Mouse (Mus musculus): ENCODE data around the gene Pes1. TPM values are rescaled to one million over a fixed set of nuclear protein-coding genes. Genes with fewer than 3 reads are reported as not detected.
"Not testable (repeated sequence)": the region's sequence is repeated elsewhere in the genome, so short reads cannot be mapped to it uniquely, and the experiment has no call there.

Gene Pes1
- total RNA-seq, 1 experiment from 2014 or later: 117 TPM

DNA sequence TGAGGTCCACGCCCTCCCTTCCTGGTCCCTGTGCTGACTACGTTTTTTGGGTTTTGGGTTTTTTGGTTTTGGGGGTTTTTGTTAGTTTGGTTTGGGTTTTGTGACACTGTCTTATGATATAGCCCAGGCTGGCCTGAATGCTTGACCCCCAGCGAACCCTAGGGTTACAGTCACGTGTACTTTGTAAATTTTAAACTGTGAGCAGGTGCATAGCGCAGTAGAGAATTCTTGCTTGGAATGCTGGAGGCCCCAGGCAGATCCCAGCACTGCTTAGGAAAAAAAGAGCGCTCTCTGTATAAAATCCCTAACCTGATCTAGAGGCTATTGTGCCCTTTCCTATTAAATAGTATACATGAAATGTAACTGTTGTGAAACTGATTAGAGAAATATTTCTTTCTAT lies 29.4 kb downstream of the Pes1 start:
- no peak for ATAC-seq (replicated peaks in 1 of 2; ENCODE audit: insufficient read depth in 1 of 2, low FRiP score in 2 of 2, low TSS enrichment in 1 of 2, low read depth in 1 of 2, poor library complexity in 2 of 2, severe bottlenecking in 2 of 2)

GRCm38 (mm10) chr11:3993914-3994313 lies 30.1 kb downstream of the Pes1 start:
- no peak for ATAC-seq (replicated peaks in 1 of 2; ENCODE audit: insufficient read depth in 1 of 2, low FRiP score in 2 of 2, low TSS enrichment in 1 of 2, low read depth in 1 of 2, poor library complexity in 2 of 2, severe bottlenecking in 2 of 2)

GRCm38 (mm10) chr11:3995511-3995910 lies 31.7 kb downstream of the Pes1 start:
- ATAC-seq (replicated peaks in 1 of 2; ENCODE audit: insufficient read depth in 1 of 2, low FRiP score in 2 of 2, low TSS enrichment in 1 of 2, low read depth in 1 of 2, poor library complexity in 2 of 2, severe bottlenecking in 2 of 2): no peak

DNA sequence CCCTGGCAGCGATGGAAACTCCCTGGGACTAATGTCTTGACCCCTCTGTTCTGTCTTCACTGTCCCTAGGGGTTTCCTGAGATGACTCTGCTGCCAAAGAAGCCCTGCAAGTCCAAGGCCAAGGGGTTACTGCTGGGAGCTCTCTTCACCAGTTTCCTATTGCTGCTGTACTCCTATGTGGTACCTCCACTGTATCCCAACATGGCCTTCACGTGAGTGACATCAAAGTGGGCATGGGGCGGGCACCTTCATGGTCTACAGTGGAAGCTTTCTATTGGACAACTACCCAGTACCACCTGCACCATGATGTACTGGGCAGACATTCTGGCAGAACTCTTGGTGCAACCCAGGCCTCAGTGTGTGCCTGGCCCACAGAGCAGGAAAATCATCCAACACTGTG lies 33.1 kb downstream of the Pes1 start:
- ATAC-seq (replicated peaks in 1 of 2; ENCODE audit: insufficient read depth in 1 of 2, low FRiP score in 2 of 2, low TSS enrichment in 1 of 2, low read depth in 1 of 2, poor library complexity in 2 of 2, severe bottlenecking in 2 of 2): no peak

DNA sequence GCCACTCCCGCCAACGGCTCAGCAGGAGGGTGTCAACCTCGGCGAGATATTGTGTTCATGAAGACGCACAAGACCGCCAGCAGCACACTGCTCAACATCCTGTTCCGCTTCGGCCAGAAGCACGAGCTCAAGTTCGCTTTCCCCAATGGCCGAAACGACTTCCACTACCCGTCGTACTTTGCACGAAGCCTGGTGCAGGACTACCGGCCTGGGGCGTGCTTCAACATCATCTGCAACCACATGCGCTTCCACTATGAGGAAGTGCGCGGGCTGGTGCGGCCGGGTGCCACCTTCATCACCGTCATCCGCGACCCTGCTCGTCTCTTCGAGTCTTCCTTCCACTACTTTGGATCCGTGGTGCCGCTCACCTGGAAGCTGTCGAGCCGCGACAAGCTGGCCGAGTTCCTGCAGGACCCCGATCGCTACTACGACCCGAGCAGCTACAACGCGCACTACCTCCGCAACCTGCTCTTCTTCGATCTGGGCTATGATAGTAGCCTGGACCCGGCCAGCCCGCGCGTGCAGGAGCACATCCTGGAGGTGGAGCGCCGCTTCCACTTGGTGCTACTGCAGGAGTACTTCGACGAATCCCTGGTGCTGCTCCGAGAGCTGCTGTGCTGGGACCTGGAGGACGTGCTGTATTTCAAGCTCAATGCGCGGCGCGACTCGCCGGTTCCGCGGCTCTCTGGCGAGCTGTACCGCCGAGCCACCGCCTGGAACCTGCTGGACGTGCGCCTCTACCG lies 34.4 kb downstream of the Pes1 start:
- ATAC-seq (replicated peaks in 1 of 2; ENCODE audit: insufficient read depth in 1 of 2, low FRiP score in 2 of 2, low TSS enrichment in 1 of 2, low read depth in 1 of 2, poor library complexity in 2 of 2, severe bottlenecking in 2 of 2): peak; percentile 79 to 81

DNA sequence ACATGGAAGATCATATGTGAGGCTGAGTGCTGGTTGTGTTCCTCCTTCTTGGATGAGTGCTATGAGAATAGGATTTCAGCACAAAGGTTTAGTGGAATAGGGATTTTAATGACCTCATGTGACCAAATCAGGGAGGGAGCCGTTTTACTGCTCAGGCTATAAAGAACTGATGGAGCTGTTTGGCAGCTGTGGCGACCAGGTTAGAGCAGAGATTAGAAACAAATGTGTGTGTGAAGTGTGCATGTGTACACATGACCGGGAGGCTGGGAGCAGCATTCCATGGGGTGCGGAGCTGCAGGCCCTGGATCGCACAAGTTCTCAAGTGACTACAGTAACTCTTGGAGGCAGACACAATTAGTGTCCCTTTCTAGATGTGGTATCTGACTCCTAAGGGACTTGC lies 35.8 kb downstream of the Pes1 start:
- ATAC-seq (replicated peaks in 1 of 2; ENCODE audit: insufficient read depth in 1 of 2, low FRiP score in 2 of 2, low TSS enrichment in 1 of 2, low read depth in 1 of 2, poor library complexity in 2 of 2, severe bottlenecking in 2 of 2): no peak

DNA sequence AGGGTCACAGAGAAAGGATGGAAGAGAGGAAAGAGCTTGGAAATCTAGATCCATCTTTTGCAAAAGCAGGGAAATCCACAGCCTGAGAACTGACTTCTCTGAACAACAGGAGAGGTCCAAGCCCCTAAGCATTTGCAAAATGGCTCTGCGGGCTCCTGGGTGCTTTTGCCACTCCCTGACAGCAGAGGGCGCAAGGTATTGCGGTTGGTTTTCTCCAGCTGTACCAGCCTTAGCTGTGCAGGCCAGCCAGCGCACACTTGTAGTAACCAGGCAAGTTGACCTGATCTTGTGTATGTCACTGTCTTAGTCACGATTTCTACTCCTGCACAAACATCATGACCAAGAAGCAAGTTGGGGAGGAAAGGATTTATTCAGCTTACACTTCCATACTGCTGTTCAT lies 37.8 kb downstream of the Pes1 start:
- ATAC-seq (replicated peaks in 1 of 2; ENCODE audit: insufficient read depth in 1 of 2, low FRiP score in 2 of 2, low TSS enrichment in 1 of 2, low read depth in 1 of 2, poor library complexity in 2 of 2, severe bottlenecking in 2 of 2): peak; percentile 60 to 72

DNA sequence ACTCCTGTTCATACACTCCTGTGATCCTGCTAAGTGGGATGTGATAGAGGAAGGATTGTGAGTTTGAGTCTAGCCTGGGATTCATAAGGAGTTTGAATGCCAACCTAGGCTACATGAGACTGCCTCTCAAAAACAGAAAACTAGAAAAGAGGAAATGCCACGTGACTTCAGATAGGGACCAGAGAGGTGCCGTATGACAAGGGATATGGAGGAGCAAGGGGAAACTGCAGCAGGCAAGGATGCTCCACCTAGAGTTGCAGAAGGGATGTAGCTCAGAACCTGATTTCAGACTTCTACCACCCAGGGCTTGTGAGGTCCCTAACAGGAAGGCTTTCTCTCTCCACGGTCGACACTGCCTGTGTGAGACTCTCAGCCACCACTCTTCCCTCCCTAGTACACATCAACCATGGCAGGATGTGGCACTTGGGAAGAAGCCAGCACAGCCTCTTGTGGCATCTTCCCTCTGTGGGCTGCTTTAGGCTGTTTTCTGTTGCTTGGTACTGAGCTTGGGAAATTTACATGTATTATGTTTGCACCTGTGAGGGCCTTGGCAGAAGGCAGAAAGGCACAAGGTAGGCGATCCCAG lies 41.5 kb downstream of the Pes1 start:
- peak; percentile 38 to 44; a peak in 3 of 4 replicates for ATAC-seq (replicated peaks in 1 of 2; ENCODE audit: insufficient read depth in 1 of 2, low FRiP score in 2 of 2, low TSS enrichment in 1 of 2, low read depth in 1 of 2, poor library complexity in 2 of 2, severe bottlenecking in 2 of 2)

DNA sequence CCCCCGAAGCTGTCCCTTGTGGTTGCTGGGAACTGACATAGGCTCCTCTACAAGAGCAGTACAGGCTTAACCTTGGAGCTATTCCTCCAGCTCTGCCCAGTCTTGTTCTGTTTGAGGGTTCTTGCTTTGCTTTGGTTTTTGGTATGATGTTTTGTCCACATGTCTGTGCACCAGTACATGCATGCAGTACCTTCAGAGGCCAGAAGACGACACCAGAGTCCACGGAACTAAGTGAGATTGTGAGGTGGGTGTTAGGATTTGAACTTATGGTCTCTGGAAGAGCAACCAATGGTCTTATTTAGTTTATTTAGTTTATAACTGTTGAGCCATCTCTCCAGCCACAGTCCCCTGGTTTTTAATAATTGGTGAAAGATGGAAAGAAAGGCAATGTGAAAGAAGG lies 42.7 kb downstream of the Pes1 start:
- ATAC-seq (replicated peaks in 1 of 2; ENCODE audit: insufficient read depth in 1 of 2, low FRiP score in 2 of 2, low TSS enrichment in 1 of 2, low read depth in 1 of 2, poor library complexity in 2 of 2, severe bottlenecking in 2 of 2): no peak

DNA sequence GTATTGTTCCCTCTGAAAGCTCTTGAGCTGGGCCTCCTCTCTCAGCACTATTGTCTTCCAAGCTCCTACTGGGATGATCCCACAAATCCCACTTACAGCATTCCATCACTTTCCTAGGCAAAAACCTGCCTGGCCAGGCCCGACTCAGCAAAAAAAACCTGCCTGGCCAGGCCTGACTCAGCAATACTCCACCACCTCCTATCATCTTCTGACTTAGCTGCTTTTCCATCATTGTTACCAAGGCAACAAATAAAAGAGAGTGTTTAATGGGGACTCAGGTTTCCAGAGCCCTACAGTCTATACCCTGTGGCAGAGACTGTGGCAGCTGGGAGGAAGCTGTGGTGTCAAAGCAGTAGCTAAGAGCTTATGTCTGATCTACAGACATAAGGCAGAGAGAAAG lies 48.8 kb downstream of the Pes1 start:
- ATAC-seq (replicated peaks in 1 of 2; ENCODE audit: insufficient read depth in 1 of 2, low FRiP score in 2 of 2, low TSS enrichment in 1 of 2, low read depth in 1 of 2, poor library complexity in 2 of 2, severe bottlenecking in 2 of 2): no peak

DNA sequence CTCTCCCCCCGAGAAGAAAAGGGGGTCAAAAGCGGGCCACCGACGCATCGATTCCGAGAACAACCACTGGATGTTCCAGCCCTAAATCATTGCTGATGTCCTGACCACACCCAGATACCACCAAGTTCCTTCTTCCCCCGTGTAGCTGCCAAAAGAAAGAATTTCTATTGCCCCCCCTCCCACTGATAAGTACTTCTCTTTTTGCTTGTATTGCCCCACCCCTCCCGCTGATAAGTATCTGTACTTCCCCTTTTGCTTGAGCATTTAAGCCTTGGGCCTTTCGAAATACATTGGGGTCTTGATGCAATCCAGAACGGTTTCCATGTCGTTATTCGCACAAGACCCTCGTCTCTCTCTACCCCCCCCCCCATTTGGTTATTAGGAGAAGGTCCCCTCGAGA lies 52.0 kb downstream of the Pes1 start:
- not testable (repeated sequence) for ATAC-seq (replicated peaks in 1 of 2; ENCODE audit: insufficient read depth in 1 of 2, low FRiP score in 2 of 2, low TSS enrichment in 1 of 2, low read depth in 1 of 2, poor library complexity in 2 of 2, severe bottlenecking in 2 of 2)

GRCm38 (mm10) chr11:4022111-4022510 lies 58.3 kb downstream of the Pes1 start:
- not testable (repeated sequence) for ATAC-seq (replicated peaks in 1 of 2; ENCODE audit: insufficient read depth in 1 of 2, low FRiP score in 2 of 2, low TSS enrichment in 1 of 2, low read depth in 1 of 2, poor library complexity in 2 of 2, severe bottlenecking in 2 of 2)

GRCm38 (mm10) chr11:4023321-4023720 lies 59.5 kb downstream of the Pes1 start:
- no peak for ATAC-seq (replicated peaks in 1 of 2; ENCODE audit: insufficient read depth in 1 of 2, low FRiP score in 2 of 2, low TSS enrichment in 1 of 2, low read depth in 1 of 2, poor library complexity in 2 of 2, severe bottlenecking in 2 of 2)

DNA sequence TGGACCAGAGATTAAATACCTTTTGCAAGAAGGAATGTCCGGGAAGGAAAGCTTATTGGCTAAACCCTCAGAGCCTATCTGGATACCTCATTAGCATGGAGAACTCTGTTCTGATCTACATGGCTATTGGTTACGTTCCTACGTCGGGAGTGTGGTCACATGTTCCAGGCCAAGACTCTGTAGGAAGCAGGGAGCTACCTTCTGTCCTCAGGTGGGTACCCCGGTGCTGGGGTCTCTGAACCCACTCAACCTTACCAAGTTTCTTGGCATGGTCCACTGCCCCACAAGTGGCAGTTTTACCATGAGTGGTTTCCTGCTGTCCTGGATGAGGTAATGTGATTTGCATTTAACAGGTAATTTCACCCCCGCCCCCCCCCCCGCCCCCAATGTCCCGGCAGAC lies 63.3 kb downstream of the Pes1 start:
- ATAC-seq (replicated peaks in 1 of 2; ENCODE audit: insufficient read depth in 1 of 2, low FRiP score in 2 of 2, low TSS enrichment in 1 of 2, low read depth in 1 of 2, poor library complexity in 2 of 2, severe bottlenecking in 2 of 2): no peak

GRCm38 (mm10) chr11:4027561-4028334 lies 64.0 kb downstream of the Pes1 start:
- ATAC-seq (replicated peaks in 1 of 2; ENCODE audit: insufficient read depth in 1 of 2, low FRiP score in 2 of 2, low TSS enrichment in 1 of 2, low read depth in 1 of 2, poor library complexity in 2 of 2, severe bottlenecking in 2 of 2): no peak

DNA sequence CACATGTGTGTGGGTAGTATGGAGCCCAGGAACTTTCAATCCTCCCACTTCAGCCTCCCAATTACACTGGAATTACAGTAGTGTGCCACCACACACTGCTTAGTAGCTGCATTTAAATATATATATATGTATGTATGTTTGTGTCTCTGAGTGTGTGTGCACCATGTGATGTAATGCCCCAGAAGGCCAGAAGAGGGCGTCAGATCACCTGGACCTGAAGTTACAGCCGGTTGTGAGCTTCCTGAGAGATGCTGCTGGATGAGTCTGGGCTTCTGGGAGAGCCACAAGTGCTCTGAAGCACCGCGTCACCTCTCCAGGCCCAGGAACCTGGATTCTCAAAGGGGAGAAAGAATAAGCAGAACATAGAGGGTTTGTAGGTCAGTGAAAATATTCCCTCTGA lies 65.6 kb downstream of the Pes1 start:
- no peak for ATAC-seq (replicated peaks in 1 of 2; ENCODE audit: insufficient read depth in 1 of 2, low FRiP score in 2 of 2, low TSS enrichment in 1 of 2, low read depth in 1 of 2, poor library complexity in 2 of 2, severe bottlenecking in 2 of 2)
